Mouse (Mus musculus) ES-E14 (cell line): ENCODE results near the gene Popdc2. TPM values are rescaled to one million over a fixed set of nuclear protein-coding genes. Genes with fewer than 3 reads are reported as not detected.

Source experiments
- DNase-seq: peaks from one replicate; pipeline ENCODE4 v3.0.0-alpha.2; 2013; ENCODE audit warnings: low read depth, low spot score
- H3K27ac ChIP-seq: 2 replicates; pipeline ENCODE4 v1.5.1; 2012; ENCODE audit warnings: low read depth, mild to moderate bottlenecking, low read length, moderate library complexity, mixed read lengths; ENCODE audit not compliant: poor library complexity, insufficient read depth, severe bottlenecking
- H3K36me3 ChIP-seq: 2 replicates; pipeline ENCODE4 v1.6.1; 2012; ENCODE audit warnings: mild to moderate bottlenecking, low read length, moderate library complexity, mixed read lengths; ENCODE audit not compliant: control insufficient read depth, poor library complexity, insufficient read depth, severe bottlenecking
- H3K4me1 ChIP-seq, 2 experiments: fragments of 150-350 bp in 1 of 2; sonication (generic) in 1 of 2; 2 replicates each; pipeline ENCODE4 v1.6.1; 2012; ENCODE audit warnings: low read length in 2 of 2, mild to moderate bottlenecking in 1 of 2, mixed read lengths in 1 of 2; ENCODE audit not compliant: control insufficient read depth in 2 of 2, insufficient read depth in 2 of 2, poor library complexity in 1 of 2
- H3K4me3 ChIP-seq, 2 experiments: fragments of 150-350 bp in 1 of 2; sonication (generic) in 1 of 2; 2 replicates each; pipeline ENCODE4 v1.5.1; 2012; ENCODE audit warnings: low read length in 2 of 2, low read depth in 1 of 2, mild to moderate bottlenecking in 1 of 2, mixed read lengths in 1 of 2; ENCODE audit not compliant: insufficient read depth in 1 of 2, poor library complexity in 1 of 2, severe bottlenecking in 1 of 2
- H3K9ac ChIP-seq: 2 replicates; pipeline ENCODE4 v1.6.1; 2012; ENCODE audit warnings: low read depth, mild to moderate bottlenecking, low read length, mixed read lengths; ENCODE audit not compliant: poor library complexity, insufficient read depth, severe bottlenecking
- H3K9me3 ChIP-seq: fragments of 150-350 bp; sonication (generic); 2 replicates; pipeline ENCODE4 v1.6.1; 2012; ENCODE audit warnings: low read depth, mild to moderate bottlenecking, low read length; ENCODE audit not compliant: control insufficient read depth, insufficient read depth
- CHD2 ChIP-seq: IDR thresholded peaks from 2 replicates; pipeline ENCODE4 v1.6.1; 2014; ENCODE audit warnings: mild to moderate bottlenecking, low read depth, low read length, inconsistent platforms
- HCFC1 ChIP-seq: IDR thresholded peaks from 2 replicates; pipeline ENCODE4 v1.6.1; 2012; ENCODE audit warnings: low read length, inconsistent platforms, borderline replicate concordance; ENCODE audit not compliant: insufficient read depth
- MAFK ChIP-seq: IDR thresholded peaks from 2 replicates; pipeline ENCODE4 v1.6.1; 2014; ENCODE audit warnings: mild to moderate bottlenecking, low read depth, low read length, inconsistent platforms; ENCODE audit not compliant: insufficient read depth
- ZC3H11A ChIP-seq: IDR thresholded peaks from 2 replicates; pipeline ENCODE4 v1.6.1; 2012; ENCODE audit warnings: low read depth, mild to moderate bottlenecking, inconsistent platforms, low read length, borderline replicate concordance
- ZNF384 ChIP-seq: IDR thresholded peaks from 2 replicates; pipeline ENCODE4 v1.6.1; 2012; ENCODE audit warnings: low read depth, low read length, inconsistent platforms
- in situ Hi-C, 2 experiments: fragments of 600-800 bp; cut with MboI; formaldehyde crosslinking; loops; one replicate each; pipeline ENCODE4 v1.15.1; 2025; ENCODE audit warnings: low sequenced_read_pairs in 2 of 2, inconsistent platforms in 1 of 2; ENCODE audit not compliant: unreplicated experiment in 2 of 2
- total RNA-seq: library from RNA; depleted of rRNA; stranded (reverse); fragments of 300-350 nt; gene quantifications from 2 replicates; pipeline ENCODE4 v1.2.3, GENCODE M21; 2012

Popdc2 gene
- total RNA-seq, 1 experiment: 0.49 TPM

DNA sequence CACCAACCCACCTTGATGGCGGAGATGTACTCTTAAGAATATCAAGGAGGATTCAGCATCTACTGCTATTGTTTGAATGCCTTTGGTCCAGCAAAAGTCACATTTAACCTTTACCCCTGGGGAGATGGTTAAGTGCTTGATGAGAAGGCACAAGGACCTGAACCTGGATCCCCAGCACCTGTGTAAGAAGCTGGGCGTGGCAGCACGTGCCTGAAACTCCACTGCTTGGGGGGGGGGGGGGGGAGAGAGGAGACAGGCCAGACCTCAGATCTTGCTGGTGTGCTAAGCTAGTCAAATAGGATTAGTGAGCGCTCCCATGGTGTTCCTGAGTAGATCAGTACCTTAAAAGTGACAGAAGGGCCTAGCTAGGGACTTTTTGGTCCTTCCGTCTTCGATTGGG is 39.5 kb downstream of the Popdc2 start:
- Histone ChIP-seq H3K9ac (no peak overlapping the region), H3K4me1 (peaks cover 0 to 25% of the 10 kb centered on the region in 2 experiments; a peak in 2 of 4 replicates), H3K27ac (no peak overlapping the region), H3K9me3 (no peaks in the 10 kb centered on the region), H3K4me3 (no peak overlapping the region), H3K36me3 (no peaks in the 10 kb centered on the region; the same call in 1 of the 2 replicates)
- no peak for TF ChIP-seq ZNF384
- no peak for TF ChIP-seq ZC3H11A
- no peak for TF ChIP-seq HCFC1
- TF ChIP-seq MAFK: no peak
- no peak for TF ChIP-seq CHD2
- no peak for DNase-seq
- in situ Hi-C loops: no loop called here

DNA sequence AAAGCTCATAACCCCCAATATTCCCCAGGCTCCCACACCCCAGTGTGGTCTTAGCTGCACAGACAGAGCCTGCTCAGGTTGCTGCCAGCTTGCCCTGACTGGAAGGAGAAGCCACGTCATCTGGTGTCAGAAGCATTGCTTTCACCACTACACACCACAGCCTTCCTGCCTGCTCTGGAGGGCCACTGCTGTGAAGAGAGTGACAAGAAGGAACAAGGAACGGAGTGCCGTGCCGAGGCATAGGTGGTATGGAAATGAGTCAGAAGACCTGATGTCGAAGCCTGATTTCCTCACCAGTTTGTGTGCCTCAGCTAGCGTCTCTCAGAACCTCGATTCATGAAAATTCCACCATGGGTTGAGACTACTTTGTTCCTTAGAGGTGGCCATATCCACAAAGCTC is 41.6 kb downstream of the Popdc2 start:
- H3K27ac ChIP-seq: no peak overlapping the region
- in situ Hi-C loops: no loop called here
- no peak for DNase-seq
- no peak overlapping the region for H3K4me3 ChIP-seq
- H3K4me1 ChIP-seq: peaks cover 5 to 36% of the 10 kb centered on the region in 2 experiments; a peak in 3 of 4 replicates
- H3K36me3 ChIP-seq: no peaks in the 10 kb centered on the region; the same call in 1 of the 2 replicates
- TF ChIP-seq CHD2 (no peak), MAFK (no peak), HCFC1 (no peak), ZNF384 (no peak), ZC3H11A (no peak)
- no peaks in the 10 kb centered on the region for H3K9me3 ChIP-seq
- H3K9ac ChIP-seq: no peak overlapping the region

DNA sequence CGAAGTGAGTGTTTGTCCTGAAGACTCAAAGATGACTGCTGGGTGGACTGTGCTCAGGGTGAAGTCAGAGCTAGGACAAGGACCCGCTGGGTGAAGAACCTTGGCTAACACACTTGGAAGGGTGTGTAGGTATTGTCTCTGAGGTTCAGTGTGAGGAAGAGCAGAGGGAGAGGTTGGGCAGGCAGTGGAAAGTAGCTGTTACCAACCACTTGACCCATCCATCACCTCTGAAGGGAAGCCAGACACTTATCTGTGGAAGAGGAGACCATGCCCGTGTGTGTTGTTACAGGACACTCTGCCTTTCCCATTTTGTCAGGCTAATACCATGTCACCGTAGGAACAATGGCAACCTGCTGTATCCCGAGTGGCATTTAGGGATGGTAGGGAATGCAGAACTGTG is 44.3 kb downstream of the Popdc2 start:
- no peak overlapping the region for H3K4me3 ChIP-seq
- H3K4me1 ChIP-seq: peaks cover 5 to 21% of the 10 kb centered on the region in 2 experiments; a peak in 3 of 4 replicates
- no peak for DNase-seq
- H3K9ac ChIP-seq: no peak overlapping the region
- H3K9me3 ChIP-seq: no peaks in the 10 kb centered on the region
- H3K36me3 ChIP-seq: no peaks in the 10 kb centered on the region; the same call in 1 of the 2 replicates
- in situ Hi-C loops: no loop called here
- no peak overlapping the region for H3K27ac ChIP-seq
- TF ChIP-seq ZNF384 (no peak), HCFC1 (no peak), ZC3H11A (no peak), CHD2 (no peak), MAFK (no peak)

DNA sequence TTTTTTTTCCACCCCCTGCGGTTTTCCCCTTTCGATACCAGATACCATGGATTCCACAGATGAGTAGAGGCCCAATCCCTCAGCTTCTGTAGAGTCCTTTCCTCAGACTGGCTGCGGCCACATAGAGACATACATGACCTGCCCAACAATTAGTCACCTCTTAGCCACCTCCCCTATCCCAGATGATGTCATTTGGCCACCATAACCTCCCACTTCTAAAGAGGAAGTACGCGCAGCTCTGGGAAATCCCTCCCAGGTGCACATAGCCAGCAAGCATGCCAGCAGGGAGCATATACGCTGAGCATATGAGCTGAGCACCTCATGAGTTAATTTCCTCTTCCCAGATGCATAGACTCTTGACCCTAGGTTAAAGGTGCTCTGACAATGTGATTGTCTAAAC is 44.7 kb downstream of the Popdc2 start:
- no peak for DNase-seq
- H3K27ac ChIP-seq: no peak overlapping the region
- in situ Hi-C loops: no loop called here
- no peak overlapping the region for H3K4me3 ChIP-seq
- peaks cover 5 to 21% of the 10 kb centered on the region in 2 experiments; a peak in 3 of 4 replicates for H3K4me1 ChIP-seq
- H3K9ac ChIP-seq: no peak overlapping the region
- H3K36me3 ChIP-seq: no peaks in the 10 kb centered on the region; the same call in 1 of the 2 replicates
- no peaks in the 10 kb centered on the region for H3K9me3 ChIP-seq
- TF ChIP-seq ZNF384 (peak; percentile 39; the same call in 1 of the 2 replicates), ZC3H11A (no peak), MAFK (no peak), HCFC1 (no peak), CHD2 (no peak)
